Mouse (Mus musculus) left cerebral cortex, postnatal 36 days (tissue): Measurements from ENCODE around the gene Golph3. TPM values are rescaled to one million over a fixed set of nuclear protein-coding genes. Genes with fewer than 3 reads are reported as not detected.
"Not testable (repeated sequence)": the region's sequence is repeated elsewhere in the genome, so short reads cannot be mapped to it uniquely, and the experiment has no call there.

ENCODE experiments used
- DNase-seq, 2 experiments: peaks; one replicate each; pipeline ENCODE4 v3.0.0; 2021 to 2022; ENCODE audit warnings: low spot score in 2 of 2, mixed read lengths in 1 of 2
- intact Hi-C: fragments of 180-260 bp; cut with DNase I; formaldehyde crosslinking; loops from one replicate; pipeline ENCODE4 v1.15.1; 2025
- total RNA-seq, 2 experiments: library from RNA; stranded (reverse); gene quantifications; 2 replicates each; pipeline ENCODE4 v1.2.3; 2021

The Golph3 gene
- total RNA-seq, 2 experiments from 2014 or later = 106 to 114 TPM

DNA sequence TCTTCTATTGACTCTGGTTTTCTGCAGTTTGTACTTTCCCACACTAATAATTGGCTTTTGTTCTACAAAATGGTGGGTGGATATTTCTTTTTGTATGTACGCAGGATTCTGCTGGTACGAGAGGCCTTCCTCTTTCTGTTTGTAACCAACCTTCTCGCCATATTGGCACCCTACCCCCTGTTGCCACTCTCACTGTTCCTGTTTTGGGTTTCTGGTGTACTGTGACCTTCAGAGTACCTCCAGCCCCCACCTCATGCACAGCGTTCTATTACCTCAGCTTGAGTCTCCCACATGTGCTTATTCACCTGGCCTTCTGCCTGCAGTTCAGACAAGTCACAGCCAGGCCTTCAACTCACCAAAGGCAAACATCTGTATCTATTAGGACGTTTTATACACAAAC lies 28.6 kb downstream of the Golph3 start:
- intact Hi-C loops = no loop called here
- no peak for DNase-seq

DNA sequence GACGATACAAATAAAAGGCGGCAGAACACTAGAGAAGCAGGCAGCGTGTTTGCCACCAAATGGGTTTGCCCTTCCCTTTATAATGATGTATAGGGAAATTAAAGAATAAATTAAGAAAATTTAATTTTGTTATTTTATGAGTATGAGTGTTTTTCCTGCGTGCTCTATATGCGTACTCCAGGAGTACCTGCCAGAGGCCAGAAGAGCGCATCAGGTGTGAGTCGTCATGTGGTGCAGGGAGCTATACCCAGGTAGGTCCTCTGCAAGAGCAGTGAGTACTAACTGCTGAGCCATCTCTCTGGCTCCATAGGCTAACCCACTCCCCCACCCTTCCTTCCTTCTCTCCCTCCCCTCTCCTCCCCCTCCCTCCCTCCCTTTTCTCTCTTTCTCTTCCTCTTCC lies 30.2 kb downstream of the Golph3 start:
- intact Hi-C loops = no loop called here
- no peak for DNase-seq

DNA sequence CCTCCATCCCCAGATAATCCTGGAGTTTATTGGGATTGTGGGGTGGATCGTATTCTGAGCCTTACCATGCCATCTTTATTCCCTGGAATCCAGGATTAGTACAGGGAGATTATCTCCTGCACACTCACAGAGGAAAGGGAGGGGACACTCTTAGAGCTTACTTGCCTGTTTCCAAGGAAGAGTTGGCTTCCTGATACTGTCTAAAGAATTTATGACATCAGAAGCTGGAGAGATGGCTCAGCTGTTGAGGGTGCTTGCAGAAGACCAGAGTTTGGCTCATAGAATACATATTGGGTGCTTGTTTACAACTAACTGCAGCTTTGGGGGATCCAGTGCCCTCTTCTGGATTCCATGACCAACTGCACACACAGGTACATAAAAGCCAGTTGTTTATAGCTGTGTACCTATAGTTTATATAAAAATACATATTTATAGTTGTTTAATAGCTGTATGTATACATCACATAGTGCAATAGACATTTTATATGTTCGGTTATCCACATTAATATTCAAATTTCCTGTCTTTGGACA lies 33.1 kb downstream of the Golph3 start:
- DNase-seq = no peak
- intact Hi-C loops = no loop called here

DNA sequence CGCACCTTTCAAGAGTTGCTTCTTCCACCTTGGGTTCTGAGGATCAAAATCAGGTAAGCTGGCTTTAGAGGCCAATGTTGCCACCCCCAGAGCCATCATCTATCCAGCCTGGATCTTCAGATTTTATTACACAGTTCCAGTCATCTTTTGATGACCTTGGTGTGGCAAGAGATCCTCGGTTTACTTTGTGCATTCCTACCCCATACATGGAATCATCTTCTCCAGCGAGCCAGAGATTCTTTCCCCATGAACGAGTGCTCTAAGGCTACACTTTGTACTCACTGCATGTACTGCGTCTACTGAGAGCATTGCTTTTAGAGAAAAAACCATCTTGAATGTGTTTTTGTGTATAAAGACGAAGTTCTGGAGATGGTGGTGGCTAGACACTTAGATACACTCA lies 34.0 kb downstream of the Golph3 start:
- intact Hi-C loops = no loop called here
- DNase-seq = no peak

DNA sequence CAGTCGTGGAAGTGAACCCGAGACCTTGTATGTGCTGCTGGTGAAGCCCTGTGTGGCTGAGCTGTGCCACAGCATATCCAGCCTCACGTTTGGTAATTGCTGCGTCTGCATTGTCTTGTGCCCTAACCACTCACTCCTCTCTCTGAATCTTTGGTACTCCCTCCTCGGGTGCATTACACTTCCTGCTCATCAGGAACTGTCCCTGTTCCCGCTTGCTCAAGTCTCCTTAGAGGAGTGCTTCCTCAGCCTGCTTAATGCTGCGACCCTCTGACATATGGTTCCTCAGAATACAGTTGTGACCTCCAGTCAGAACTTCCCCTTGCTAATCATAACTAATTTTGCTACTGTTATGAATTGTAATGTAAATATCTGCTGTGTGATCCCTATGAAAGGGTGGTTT lies 34.7 kb downstream of the Golph3 start:
- DNase-seq = no peak
- intact Hi-C loops = no loop called here

DNA sequence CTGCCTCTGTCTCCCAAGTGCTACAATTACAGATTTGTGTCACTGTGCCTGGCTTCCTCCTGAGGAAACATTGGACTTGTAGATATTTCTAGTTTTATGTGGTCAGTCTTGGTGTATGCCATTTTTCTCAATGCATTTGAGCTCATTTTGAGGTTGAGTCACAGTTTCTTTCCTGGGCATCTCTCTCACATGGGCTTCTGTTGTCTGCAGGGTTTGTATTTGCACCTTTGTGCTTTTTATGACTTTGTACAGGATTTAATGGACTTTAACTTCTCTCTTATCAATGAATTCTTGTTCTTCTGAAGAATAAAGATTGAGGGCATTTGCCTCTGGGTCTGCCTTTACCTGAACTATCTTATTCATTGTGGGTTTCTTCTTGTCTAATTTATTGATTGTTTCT lies 36.2 kb downstream of the Golph3 start:
- DNase-seq = no peak
- intact Hi-C loops = no loop called here

DNA sequence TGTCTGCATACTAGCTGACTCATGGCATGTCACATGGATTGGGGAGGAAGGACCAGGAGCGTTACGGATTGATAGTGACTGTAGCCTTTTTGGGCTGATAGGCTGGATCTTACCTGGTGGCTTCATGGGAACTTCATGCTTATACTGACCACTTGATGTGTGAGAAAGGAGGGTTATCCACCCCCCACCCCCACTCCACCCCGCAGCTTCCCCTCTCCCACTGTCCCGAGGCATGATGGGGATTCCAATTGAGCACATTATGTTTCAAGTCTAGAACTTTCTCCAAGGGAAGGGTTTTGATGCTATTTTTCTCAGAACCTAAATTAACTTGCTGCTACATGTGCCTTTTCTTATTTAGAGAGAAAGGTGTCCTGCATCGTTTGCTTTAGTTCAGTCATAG lies 37.1 kb downstream of the Golph3 start:
- no peak for DNase-seq
- intact Hi-C loops = no loop called here

DNA sequence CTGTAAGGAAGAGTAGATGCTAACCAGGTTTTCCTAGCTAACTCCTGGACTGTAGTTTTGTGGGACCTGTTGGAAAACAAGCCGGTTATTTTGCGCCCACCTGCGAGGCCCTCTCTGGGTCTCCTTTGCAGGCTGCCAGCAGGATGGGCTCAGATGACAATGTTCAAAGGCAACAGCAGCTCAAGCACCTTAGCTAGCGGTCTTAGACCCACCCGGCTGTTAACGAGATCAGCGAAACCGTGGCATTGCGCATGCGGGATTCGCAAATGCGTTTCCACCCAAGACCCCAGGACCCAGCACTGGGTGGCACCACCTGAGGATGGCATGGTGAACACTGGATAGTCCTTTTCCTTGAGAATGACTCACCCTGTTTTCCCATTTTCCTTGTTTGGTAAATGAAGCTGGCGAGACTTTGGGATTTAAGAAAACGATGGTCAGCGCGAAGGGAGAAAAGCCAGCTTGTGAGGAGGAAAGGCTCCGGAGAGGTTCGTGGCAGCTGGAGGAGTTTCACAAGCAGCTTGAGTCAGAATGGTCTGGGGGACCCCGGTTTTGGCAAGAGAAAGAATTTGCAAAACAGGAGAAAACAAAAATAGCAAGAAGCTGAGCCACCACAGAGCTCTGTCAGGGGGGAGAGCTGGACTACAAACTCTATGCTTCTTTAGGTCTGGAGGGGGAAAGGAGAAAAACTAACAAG lies 39.4 kb downstream of the Golph3 start:
- no peak for DNase-seq
- intact Hi-C loops = no loop called here

DNA sequence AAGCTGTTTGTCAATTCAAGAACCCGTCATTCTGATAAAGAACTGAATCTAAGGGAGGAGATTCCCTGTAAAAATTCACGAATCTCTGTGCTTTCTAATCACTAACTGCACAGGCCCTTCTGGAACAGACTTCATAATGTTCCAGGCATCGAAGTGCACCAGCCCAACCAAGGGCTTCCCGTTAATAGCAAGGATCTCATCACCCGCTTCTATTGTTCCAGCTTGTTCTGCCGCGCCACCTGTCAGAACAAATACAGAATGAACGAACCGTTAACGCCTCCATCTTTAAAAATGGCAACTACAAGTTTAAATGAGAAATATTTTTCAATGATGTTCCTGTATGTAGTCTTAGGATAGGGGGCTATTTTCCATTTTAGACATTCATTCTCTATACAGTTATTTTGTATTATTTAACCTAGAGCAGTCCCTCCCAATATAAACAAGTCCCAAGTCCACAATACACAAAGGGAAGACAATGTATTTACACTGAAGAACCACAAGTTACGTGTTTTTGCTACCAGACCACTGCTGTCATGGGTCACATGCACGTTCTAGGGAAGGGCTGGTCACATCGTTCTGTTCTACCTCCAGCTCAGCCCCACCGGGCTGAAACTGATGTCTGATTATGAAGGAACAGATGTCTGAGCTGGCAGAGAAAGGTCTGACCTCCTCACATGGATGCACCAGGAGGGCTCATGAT lies 40.9 kb downstream of the Golph3 start:
- no peak for DNase-seq
- intact Hi-C loops = no loop called here

DNA sequence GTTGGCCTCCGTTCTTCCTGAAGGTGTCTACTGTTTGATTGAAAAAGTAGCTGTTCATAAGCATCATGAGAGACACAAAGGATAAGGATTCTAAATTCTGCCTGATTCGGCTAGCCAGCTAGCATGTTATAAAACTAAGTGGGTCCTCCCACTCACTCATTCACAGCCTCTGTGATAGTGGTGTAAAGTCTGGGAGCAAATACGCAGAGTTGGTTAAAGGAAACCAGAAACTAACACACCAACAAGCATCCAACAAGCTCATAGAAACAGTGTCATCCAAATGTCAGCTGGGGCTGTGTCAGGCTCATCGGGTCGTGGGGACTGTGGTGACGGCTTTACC lies 41.4 kb downstream of the Golph3 start:
- DNase-seq = peak; percentile 26 to 38
- intact Hi-C loops = no loop called here

DNA sequence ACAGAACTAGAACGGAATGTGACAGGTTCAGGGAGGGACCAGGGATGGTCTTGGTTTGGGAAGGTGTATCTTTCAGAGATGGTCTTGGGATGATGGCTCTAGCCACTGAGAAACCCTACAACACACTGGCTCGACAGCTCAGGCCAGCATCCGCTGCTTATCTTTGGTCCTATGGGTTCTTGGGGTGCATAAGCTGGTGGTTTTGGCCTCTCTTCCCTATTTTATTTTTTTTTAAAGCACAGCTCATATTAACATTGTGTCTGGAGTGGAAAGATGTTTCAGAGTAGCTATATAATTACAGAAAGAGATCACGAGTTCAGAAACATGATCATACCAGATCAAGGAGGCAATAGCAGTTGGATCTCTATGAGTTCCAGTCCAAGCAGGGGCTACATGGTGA lies 42.8 kb downstream of the Golph3 start:
- intact Hi-C loops = no loop called here
- DNase-seq = no peak

DNA sequence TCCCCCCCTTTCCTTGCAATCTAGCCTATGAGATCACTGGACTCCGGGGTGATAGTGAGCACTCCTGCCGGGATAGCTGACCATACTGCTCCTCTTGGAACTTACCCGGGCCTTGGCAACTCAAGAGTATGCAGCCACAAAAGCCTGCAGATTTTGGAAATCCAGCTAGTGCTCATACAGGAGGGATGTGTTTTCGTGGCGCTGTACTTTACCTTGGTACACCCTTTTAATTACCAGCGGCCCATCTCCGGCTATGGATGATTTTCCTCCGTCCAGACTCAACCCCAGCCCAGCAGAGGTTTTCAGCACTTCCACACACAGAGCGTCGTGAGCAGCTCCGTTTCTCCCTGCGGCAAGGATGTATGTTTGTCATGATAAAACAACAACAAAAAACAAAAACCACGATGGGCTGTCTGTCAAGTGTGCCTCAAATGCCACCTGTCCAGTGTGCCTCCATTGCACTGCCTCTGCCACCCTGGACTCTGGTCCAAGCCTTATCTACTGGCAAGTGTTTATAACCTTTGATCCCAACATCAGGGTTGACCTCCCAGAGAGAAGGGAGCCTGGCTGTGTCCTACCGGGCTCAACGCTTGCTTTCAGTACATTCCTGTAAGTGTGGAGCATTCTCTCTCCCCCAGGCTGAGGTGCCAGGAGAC lies 44.3 kb downstream of the Golph3 start:
- intact Hi-C loops = no loop called here
- DNase-seq = no peak

DNA sequence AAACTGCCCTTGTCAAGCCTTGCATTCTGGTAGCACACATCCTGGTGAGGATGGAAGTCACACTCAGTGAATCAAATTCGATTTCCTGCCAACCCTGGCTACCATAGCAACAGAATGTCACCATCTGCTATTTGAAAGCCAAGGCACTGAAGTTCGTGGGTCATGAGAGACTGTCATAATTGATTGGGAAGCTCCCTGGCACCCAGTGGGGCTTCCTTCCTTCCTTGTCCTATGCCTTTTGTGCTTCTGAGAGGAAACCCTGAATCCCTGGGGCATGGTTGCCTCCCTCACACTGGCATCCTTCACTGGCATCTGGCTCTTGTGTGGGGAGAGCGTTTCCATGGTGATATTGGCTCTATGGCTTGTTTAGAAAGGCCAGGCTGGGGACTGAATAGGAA lies 44.8 kb downstream of the Golph3 start:
- DNase-seq = peak; percentile 57 to 61
- intact Hi-C loops = no loop called here

DNA sequence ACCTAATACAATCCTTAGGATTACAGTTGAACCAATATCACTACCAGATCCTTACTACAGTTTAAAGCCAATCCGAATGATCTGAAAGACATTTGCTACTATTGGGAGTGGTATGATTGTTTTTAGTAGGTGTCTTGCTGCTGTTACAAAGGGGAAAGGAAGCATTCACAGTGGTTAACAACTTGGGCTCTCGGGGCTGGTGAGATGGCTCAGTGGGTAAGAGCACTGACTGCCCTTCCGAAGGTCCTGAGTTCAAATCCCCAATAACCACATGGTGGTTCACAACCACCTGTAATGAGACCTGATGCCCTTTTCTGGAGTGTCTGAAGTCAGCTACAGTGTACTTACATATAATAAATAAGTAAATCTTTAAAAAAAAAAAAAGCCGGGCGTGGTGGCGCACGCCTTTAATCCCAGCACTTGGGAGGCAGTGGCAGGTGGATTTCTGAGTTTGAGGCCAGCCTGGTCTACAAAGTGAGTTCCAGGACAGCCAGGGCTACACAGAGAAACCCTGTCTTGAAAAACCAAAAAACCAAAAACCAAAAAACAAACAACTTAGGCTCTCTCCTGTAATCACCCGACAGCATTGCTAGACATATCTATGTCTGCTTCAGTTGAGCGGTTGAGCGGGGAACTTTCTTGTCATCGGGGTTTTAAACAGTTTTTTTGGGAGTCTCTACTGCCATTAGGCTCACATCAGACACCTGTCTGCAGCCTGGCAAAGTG lies 45.5 kb downstream of the Golph3 start:
- intact Hi-C loops, DNase-seq: not testable (repeated sequence)

DNA sequence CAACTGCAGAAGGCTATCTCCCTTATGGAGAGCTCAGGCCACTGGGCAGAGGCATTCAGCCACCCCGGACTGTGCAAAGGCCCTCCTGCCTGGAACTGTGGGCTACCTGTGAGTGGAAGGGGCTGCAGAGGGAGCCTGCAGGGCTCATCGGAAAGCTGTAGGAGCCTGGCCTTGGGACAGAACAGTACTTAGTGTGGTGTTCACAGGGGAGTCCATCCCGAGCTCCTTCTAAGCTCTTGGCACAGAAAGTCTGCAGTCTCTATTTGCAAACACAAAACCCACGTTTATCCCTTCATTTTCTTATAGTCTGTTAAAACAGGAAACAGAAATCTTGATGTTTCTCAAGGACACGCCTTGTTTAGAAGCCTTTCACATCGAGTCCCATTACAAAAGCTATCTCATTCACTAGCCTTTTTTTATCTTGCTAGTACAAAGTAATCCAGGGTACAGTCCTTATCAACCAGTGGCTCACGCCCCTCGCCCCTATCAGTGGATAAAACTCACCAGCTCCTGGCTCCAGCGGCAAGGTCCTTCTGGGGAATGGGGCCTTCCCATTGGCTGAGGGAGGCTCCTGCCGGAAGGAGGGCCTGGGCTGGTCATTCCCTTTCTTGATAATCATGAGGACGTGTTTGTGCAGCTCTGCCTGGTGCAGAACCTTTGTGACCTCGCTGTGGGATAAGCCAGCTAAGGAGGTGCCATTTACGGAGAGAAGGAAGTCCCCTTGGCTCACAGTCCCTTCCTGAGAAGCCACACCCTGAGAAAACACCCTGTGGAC lies 46.2 kb downstream of the Golph3 start:
- DNase-seq = no peak
- intact Hi-C loops = no loop called here

DNA sequence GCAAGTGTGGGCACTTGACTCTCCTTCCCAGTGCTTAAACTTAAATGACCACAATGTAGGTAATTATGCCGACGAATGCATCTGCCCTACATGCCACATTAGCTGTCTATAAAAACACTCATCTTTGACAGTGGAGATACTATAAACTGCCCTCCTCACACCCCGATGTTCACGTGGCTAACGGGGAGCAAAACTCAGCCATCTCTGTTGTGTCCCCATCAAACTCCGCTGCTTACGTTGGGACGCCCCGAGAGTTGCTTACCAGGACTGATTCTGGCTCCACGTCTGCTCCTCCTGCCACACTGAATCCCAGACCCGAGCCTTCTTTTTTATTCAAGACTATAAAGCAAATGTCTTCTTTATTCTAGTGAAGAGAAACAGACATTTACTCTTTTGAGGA lies 47.1 kb downstream of the Golph3 start:
- no peak for DNase-seq
- intact Hi-C loops = no loop called here

DNA sequence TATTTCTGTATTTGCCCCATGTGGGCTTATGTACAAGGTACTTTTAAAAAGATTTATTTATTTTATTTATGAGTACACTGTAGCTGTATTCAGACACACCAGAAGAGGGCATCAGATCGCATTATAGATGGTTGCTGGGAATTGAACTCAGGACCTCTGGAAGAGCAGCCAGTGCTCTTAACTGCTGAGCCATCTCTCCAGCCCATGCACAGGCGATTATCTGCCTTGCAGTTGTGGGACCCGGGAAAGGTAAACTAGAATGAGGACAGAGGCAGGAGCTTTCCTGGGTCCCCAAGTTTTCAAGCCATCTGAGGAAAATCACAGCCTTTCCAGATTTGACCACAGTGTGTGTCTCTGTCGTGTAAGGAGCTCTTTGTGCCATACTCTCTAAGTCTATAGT lies 47.6 kb downstream of the Golph3 start:
- no peak for DNase-seq
- intact Hi-C loops = no loop called here

DNA sequence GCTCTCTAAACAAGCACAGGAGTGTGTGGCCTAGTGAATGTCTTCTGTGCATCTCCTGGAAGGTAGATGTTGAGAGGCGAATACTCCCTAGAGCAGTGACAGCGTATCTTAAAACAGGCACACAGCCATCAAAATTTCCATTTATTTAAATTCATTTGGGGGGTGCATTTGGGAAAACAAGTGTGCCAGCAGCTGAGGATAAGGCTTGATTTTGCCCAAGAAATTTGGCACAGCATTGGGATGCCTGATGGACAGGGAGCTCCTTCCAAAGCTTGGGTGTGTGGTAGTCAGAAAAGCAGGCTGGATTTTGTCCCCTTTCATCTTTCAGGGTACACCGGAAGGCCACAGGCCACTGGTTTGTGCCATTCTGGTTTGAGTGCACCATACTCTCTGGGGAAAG lies 48.8 kb downstream of the Golph3 start:
- intact Hi-C loops = loop anchor here (2.0 kb wide), 1 partner anchor 425 kb away; no protein-coding TSS in a partner anchor
- no peak for DNase-seq

DNA sequence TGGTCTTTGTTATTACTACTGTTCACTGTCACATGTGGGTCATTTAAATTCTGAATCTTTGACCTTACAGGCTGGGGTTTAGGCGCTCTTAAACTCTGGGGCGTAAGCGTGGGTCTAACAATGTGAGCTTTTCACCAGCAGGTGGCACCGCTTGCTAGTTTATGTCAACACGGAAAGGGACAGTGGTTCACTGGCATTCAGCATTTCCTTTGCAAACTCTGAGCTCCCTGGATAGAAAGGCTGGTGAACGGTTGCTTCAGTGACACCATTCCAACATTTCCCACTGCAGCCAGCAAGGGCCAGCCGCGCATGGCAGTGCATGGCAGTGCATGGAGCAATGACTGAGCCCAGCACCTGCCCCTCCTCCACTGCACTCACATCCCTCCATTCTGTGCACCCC lies 49.9 kb downstream of the Golph3 start:
- peak; percentile 59 to 64 for DNase-seq
- intact Hi-C loops = loop anchor here (1.0 to 2.0 kb wide), 2 partner anchors 206 to 424 kb away; no protein-coding TSS in a partner anchor
